Mouse (Mus musculus) adrenal gland, postnatal 25 days (tissue): ENCODE measurements around the gene Lrch4. TPM values are rescaled to one million over a fixed set of nuclear protein-coding genes. Genes with fewer than 3 reads are reported as not detected.

Experiments
- DNase-seq: peaks from one replicate; pipeline ENCODE4 v3.0.0; 2021; ENCODE audit warnings: mixed read lengths
- long read RNA-seq: library from polyadenylated mRNA; stranded (forward); transcript quantifications from one replicate; pipeline ENCODE4 v2.0.0, GENCODE M21; 2021
- total RNA-seq: library from RNA; stranded (reverse); gene quantifications from 2 replicates; pipeline ENCODE4 v1.2.3, GENCODE M21; 2021

Lrch4 gene
- 19.3 and 35.7 TPM in 2 replicates for total RNA-seq
- long read RNA-seq, transcript Lrch4-201 (18 exons, 3,078 nt): major isoform, 8 of 23 reads
- long read RNA-seq, partial matches to known transcripts: 11 of 23 reads
- long read RNA-seq, other reads (novel, unspliced or antisense): 2 of 23 reads

DNA sequence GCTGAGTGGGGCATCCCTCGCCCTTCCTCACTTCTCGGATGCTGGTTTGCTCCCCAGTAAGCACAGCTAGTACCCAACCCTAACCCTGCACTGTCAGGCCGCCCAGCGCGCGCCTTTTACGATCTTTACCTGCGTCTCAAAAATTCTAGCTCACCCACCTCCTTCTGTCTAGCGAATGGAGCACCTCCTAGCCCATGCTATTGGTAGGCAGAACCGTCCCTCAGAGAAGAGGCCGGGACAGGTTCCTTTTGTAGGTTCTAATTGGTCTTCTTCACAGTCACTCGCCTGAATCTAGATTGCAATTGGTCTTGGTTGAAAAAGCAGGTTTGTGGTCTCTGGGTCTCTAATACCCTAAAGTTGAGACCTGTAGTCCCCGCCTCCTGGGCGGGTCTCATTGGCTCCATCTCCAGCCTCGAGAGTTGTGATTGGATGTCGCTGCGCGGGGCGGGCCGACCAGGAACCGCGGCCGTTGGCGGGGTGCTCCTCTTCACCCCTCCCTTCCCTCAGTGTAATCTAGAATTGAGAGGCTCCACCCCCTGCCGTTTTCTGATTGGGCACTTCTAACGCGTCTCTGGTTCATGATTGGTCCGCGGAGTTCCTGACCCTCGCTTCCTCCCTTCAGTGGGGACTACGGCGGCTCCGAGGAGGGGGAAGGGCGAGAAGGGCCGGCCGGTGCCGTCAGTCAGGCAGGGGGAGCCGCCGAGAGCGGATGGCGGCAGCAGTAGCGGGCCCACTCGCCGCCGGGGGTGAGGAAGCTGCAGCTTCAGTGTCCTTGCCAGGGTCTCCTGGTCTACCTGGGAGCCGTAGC lies at the start of gene Lrch4, which contains the start of the genes Fbxo24 and Gm20605:
Lrch4 (plus strand) TSS at position 624 of the 808 bp plus-strand sequence.
Fbxo24 (minus strand) TSS at position 505 of the 808 bp plus-strand sequence.
Gm20605 (plus strand) TSS at position 678 of the 808 bp plus-strand sequence.
- DNase-seq: peak; percentile 98

DNA sequence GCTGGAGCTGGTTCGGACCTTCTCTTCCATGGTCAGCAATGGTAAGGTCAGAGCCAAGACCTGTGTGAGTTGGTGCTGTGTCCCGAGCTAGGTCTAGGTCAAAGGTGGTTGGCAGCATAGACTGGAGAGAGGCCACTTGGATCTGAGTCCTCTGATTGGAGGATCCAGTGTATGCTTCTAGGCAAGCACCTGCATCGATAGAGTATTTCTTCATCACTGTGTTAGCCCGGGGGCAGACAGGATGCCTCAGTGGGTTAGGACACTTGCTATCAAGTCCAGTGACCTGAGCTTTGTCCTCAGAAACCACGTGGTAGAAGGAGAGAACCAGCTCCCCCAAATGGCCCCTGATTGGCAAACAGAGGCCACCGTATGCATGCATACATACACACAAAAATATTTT lies 48.7 kb upstream of the Lrch4 start:
- no peak for DNase-seq

DNA sequence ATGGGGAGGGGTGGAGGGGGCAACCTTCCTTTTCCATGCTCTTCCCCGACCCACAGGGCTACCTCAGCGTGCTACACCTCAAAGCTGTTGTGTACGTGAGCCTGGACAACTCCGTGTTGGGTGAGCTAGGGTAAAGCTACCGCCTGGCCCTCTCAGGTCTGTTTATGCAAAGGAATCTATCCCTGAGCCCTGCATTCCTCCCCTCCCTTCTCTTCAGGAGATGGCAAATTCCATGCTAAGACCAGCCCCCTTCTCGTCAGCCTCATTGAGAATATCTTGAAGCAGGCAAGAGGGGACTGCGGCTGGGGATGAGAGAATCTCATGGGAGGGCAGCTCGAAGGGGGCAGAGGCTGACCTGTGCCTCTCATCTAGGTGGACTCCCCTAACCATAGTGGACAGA lies 46.2 kb upstream of the Lrch4 start:
- no peak for DNase-seq

DNA sequence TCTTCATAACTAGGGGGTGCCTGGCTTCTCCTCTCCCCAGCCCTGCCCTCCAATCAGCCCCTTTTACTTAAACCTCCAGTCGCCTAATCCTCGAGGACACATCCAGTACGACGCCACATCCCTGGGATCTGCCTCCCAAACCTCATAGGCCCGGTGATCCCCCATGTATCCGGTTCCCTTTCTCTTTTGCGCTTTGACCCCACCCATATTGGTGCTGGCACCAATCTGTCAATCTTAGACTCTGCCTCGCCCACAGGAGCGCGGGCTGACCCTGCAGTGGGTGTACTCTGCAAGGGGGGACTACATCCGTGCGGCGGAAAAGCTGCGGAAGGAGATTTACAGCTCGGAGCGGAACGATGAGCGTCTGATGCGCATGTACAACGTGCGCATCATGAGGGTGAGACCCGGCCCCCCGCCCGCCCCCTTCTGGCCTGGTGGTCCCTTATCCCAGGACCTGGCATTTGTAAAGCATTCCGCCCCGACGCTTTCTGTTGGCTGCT lies 45.2 kb upstream of the Lrch4 start:
- no peak for DNase-seq

- peak; percentile 75 for DNase-seq
Observed at GRCm38 (mm10) chr5:137584976-137585375, 43.9 kb upstream of the Lrch4 start.

DNA sequence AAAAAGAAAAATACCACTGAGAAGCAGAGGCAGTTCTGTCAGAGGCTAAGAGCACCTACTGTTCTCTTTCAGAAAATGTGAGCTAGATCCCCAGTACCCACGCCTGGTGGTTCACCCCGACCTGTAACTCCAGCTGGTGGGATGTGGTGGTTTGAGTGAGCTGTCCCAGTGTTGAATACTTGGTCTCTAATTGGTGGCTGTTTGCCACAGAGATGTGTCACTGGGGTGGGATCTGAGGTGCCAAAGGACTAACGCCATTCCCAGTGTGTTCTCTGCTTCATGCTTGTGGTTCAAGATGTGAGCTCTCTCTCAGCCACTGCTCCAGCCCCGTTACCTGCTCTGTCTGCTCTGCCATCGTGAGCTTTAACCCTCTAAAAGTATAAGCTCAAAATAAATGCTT lies 38.4 kb upstream of the Lrch4 start:
- DNase-seq: no peak

DNA sequence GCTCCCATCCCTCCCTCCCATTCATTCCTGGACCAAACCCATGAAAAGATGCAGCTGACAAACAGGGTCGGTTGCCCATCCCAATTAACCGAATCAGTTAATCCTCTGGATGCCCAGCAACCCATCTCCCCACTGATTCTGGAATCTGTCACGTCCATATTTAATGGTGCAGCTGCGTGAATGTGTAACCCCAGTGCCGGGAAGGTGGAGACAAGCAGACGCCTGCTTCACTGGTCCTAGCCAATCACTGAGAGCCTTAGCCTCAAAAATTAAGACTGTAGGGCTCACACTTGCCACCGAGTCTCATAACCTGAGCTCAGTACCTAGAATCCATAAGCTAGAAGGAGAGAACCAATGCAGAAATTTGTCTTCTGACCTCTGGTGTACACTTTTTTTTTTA lies 33.0 kb upstream of the Lrch4 start:
- DNase-seq: no peak

DNA sequence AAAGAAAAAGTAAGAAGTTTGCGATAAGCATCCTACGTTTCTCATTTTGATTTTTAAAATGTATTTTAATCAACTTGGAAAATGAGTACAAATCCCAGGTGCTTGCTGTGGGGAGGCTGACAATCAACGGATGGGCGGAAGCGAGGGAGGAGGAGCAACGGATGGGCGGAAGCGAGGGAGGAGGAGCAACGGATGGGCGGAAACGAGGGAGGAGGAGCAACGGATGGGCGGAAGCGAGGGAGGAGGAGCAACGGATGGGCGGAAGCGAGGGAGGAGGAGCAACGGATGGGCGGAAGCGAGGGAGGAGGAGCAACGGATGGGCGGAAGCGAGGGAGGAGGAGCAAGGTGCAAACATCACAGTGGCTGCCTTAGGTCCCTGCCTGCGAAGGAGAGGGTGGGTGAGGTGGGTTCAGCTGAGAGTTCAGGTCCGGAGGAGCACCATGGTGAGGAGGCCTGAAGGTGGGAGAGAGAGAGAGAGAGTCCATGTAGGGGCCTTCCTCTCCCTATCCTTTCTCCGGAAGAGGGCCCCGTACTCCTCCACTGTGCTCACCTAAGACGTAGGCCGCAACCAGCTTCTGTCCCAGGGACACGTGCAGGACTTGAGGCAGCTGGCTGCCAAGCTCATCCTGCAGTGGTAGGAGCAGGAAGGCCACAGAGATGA lies 32.2 kb upstream of the Lrch4 start:
- no peak for DNase-seq

GRCm38 (mm10) chr5:137597625-137598024 lies 31.3 kb upstream of the Lrch4 start:
- no peak for DNase-seq

- no peak for DNase-seq
Observed at GRCm38 (mm10) chr5:137598100-137598826, 30.7 kb upstream of the Lrch4 start.

- no peak for DNase-seq
Observed at GRCm38 (mm10) chr5:137599600-137599999, 29.3 kb upstream of the Lrch4 start.

DNA sequence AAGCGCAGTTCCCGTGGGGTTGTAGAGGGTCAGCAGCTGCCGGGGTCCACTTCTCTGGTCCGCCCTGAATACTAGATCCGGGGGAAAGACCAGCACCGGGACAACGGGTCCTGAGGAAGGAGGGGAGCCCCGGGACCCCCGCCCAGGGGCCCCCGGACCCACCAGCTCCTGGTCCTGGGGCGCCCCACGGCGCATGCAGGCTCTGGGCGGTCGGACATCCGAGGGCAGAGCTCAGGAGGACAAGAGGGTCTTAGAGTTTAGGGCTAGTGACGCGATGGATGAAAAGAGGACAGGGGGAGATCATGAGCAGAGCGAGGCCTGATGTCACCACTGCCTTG lies 28.7 kb upstream of the Lrch4 start:
- DNase-seq: no peak

DNA sequence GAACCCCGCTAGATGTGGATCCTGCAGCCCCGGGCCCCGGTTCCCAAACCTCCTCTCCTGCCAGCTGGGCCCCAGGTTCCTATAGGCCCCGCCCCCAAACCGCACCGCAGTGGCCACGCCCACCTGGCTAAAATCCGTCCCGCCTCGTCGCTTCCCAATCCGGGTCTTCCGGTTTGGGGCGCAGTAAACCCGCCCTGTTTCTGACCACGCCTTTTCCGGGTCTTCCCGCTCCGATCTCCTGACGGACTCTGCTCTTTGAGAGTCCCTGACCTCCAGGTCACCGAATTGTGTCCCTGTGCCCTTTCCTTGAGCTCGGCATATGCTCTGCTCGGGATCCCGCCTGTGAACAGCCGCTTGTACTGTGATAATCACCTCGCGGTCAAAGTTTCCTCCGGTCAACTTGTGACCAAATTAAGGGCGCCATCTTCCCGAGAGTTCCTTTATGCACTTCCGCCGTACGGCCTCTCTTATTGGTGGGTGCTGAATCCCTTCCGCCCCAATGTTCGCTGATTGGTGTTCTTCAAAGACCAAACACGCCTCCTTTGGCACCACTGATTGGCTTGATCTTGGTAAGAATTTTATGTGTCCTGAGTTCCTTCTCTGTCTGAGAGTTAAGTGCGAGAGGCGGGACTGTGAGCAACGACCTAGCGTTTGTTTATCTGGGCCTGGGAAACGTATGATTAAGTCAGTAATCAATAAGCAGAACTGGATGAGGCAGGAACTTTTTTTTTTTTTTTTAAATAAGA lies 28.1 kb upstream of the Lrch4 start, which contains the start of gene Mospd3:
Mospd3 (minus strand) TSS at position 440 of the 746 bp plus-strand sequence.
- DNase-seq: peak; percentile 96

GRCm38 (mm10) chr5:137601365-137601729 lies 27.6 kb upstream of the Lrch4 start:
- DNase-seq: peak; percentile 23

DNA sequence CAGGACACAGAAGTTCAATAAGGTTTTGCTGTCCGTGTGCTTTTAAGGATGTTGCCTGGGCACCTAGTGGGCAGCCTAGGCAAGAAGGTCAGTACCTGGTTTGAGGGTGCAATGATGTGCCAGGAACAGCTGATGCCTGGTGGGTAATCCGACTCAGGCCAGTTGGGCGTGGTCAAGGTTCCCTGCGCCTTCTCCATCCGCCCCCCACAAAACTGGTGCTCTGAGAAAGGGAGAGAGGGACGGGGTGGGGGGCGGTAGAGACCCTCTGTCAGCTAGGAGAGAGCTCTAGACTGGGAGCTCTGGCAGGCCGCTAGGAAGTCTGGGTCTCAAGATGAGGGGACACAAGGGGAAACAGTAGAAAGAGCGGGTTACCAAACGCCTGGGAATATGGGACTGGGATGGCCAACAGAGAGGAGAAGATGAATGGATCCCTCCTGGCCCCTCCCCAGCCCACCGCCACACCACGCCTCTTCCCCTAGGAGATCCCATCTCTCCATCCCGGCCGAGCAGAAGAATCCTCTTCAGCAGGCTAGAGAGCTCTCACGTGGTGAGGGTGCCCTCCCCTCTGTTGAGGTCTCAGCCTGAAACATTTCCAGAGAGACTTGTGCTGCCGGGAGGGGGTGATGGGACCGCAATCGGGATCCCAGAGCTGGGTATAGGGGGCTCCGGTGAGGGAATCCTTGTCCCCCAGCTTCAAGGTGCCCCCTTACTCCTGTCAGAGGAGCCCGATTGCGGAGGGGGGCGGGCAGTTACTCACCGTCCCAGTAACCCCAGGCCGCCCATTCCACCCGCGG lies 20.9 kb upstream of the Lrch4 start:
- no peak for DNase-seq

DNA sequence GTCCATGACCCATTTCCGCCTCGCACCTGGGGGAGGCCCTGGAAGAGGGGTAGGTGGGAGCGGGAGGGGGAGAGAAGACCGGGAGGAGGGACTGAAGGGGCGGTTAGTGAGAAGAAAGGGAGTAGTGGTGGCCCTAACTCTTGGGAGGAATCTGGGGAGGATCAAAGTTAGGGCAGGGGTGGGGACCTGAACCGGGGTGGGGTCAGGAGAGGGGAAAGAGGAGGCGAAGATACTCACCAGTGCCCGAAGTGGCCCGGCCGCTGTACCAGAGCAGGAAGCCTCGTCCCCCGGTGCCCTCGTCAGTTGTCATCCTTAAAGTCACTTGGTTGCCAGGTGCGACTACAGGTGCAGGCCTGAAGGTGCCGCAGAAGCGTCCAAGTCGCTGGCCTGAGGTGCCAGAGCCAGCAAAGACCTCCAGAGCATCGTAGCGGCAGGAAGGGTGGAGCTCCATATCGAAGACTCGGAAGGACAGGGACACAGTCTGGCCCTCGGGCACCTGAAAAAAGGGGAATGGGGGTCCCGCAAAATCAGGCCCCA lies 20.2 kb upstream of the Lrch4 start:
- no peak for DNase-seq

GRCm38 (mm10) chr5:137609292-137609691 lies 19.6 kb upstream of the Lrch4 start:
- no peak for DNase-seq

- DNase-seq: no peak
Observed at GRCm38 (mm10) chr5:137610056-137610455, 18.9 kb upstream of the Lrch4 start.

- peak; percentile 82 for DNase-seq
Observed at GRCm38 (mm10) chr5:137610548-137611244, 18.2 kb upstream of the Lrch4 start.

- peak; percentile 77 for DNase-seq
Observed at GRCm38 (mm10) chr5:137611245-137611602, 17.7 kb upstream of the Lrch4 start.
